Mouse (Mus musculus): ENCODE data around the gene Ccdc96.

DNA sequence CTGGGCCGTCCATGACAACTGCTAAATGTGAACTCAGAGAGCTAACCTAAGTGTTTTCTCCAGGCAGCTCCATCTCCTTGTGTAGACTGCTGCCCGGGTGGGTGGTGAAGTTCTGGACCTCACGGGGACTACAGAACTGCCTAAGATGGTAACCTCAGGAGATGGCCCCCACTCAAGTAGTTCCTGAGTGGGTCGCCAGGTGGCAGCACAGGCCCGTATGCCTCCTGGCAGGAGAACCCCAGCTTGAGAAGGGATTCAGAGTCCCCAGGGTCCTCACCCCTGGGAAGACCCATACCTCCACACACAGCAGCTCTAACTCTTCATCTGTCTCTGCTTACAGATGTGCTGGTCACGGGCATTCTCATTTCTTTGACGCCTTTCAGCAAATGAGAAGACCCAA is 21.6 kb upstream of the Ccdc96 start:
- TF ChIP-seq EP300 (IDR thresholded peaks at IDR 0.05; ENCODE audit: low read depth) (no peak), CTCF (IDR thresholded peaks at IDR 0.05; ENCODE audit: low read depth) (peak; percentile 96)
